Mouse (Mus musculus): ENCODE results near the gene Thap7.

DNA sequence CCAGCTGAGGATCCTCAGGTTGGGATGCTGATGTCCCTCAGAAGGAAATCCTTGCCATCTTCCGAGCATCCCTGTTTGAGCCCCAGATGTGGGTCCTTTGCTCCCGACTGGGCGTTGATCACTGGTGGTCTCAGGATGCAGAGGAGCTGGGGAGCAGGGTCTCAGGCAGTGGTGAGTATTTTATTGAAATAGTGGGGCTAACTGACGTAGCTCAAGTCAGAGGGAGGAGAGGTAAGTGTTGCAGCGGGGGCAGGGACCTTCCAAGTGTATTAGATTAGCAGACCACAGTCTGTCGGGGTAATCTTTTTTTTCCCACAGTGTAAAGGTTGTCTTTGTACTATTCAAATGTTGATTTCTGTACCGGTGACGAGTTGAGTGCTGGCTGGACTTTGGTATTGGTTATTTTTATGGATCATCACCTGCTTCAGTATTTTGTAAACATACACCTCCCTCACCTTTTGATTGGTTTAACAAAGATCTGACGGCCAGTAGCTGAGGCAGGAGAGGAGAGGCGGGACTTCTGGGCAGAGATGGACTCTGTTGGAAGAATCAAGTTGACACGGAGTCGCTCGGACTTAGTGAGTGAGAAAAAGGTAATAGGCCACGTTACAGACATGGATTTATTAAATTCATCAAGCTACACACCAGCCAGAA, 1.9 kb upstream of the Thap7 start:
- TF ChIP-seq CTCF (conservative IDR thresholded peaks at IDR 0.05; ENCODE audit: insufficient read depth, insufficient read length, low read depth, low read length): no peak
- TF ChIP-seq POLR2A (IDR thresholded peaks at IDR 0.05; ENCODE audit: low read depth, low read length): no peak
